Mouse (Mus musculus): ENCODE measurements around the gene Adamtsl1.

GRCm38 (mm10) chr4:85957266-85957665, 443.3 kb downstream of the Adamtsl1 start:
- TF ChIP-seq CTCF (IDR thresholded peaks at IDR 0.05; ENCODE audit: extremely low read depth, insufficient read depth, insufficient read length, insufficient replicate concordance) (no peak), POLR2A (IDR thresholded peaks at IDR 0.05; ENCODE audit: low read depth, low read length) (no peak)

All from spleen, adult 2 months (tissue).